ENCODE assay signal across 8 mouse cellular contexts in genomic region chr12:84284885-84285592, GRCm38 (mm10). TPM values are rescaled to one million over a fixed set of nuclear protein-coding genes. Genes with fewer than 3 reads are reported as not detected.
DNase-seq lines count a peak whose midpoint lies in the region; ATAC-seq and TF ChIP-seq lines count a peak whose summit lies in the region.

Ptgr2 (plus strand) TSS chr12:84285232.

- peak; percentile 98 for DNase-seq in ES-E14 (ENCODE audit: low read depth, low spot score)
- peak; percentile 93 for DNase-seq in cerebellum, adult 11-12 months
- peak; percentile 90 for DNase-seq in heart, postnatal 25 days (ENCODE audit: low spot score)
- peak; percentile 76 to 89 for DNase-seq in layer of hippocampus, adult 18-20 months (ENCODE audit: low spot score in 2 of 2)
- DNase-seq in lung, adult 2 months = peak; percentile 88
- peak; percentile 84 to 92 for DNase-seq in thymus, adult 18-20 months

- peak within 1 kb of the TSS; percentile 73 to 75 for H3K4me3 ChIP-seq in ES-E14 (ENCODE audit: insufficient read depth in 1 of 2, low read depth in 1 of 2, low read length in 2 of 2, poor library complexity in 1 of 2, severe bottlenecking in 1 of 2)
- peak within 1 kb of the TSS; percentile 48 for H3K4me3 ChIP-seq in forebrain, embryonic 15.5 days
- H3K4me3 ChIP-seq in lung, adult 2 months (replicated peaks; ENCODE audit: extremely low read depth, low read depth, low read length) = peak within 1 kb of the TSS; percentile 91

- H3K4me2 ChIP-seq in forebrain, embryonic 15.5 days (replicated peaks) = peak within 1 kb of the TSS; percentile 66

- in situ Hi-C loops in ES-E14 (cut with MboI; ENCODE audit: low sequenced_read_pairs in 2 of 2, unreplicated experiment in 2 of 2) = no loop called here

- ATAC-seq in forebrain, embryonic 15.5 days (replicated peaks) = peak; percentile 91
- ATAC-seq in neutrophil, adult 5-6 weeks (ENCODE audit: extremely low read depth, insufficient number of reproducible peaks, low FRiP score, poor library complexity, severe bottlenecking) = peak; percentile 96

- H3K27ac ChIP-seq in ES-E14 (ENCODE audit: insufficient read depth, low read depth, low read length, poor library complexity, severe bottlenecking) = no peak within 1 kb of the TSS
- H3K27ac ChIP-seq in forebrain, embryonic 15.5 days (replicated peaks) = no peak within 1 kb of the TSS

- H3K9me3 ChIP-seq in ES-E14 (ENCODE audit: control insufficient read depth, insufficient read depth, low read depth, low read length) = no peaks in the 10 kb centered on the region
- no peaks in the 10 kb centered on the region for H3K9me3 ChIP-seq in forebrain, embryonic 15.5 days

- no peaks in the 10 kb centered on the region for H3K4me1 ChIP-seq in ES-E14 (ENCODE audit: control insufficient read depth in 2 of 2, insufficient read depth in 2 of 2, low read length in 2 of 2, poor library complexity in 1 of 2)
- peaks cover 11% of the 10 kb centered on the region for H3K4me1 ChIP-seq in forebrain, embryonic 15.5 days
- peaks cover 12% of the 10 kb centered on the region for H3K4me1 ChIP-seq in lung, adult 2 months (ENCODE audit: control insufficient read depth, insufficient read depth, low read length)

- TF ChIP-seq CTCF in lung, adult 2 months (IDR thresholded peaks at IDR 0.05; ENCODE audit: insufficient read depth, low read length) = no peak

- intact Hi-C loops in heart, postnatal 25 days (cut with DNase I) = loop anchor here (2.0 to 5.0 kb wide), 2 partner anchors 32 to 72 kb away; partner anchors contain the start of gene Zfp410

- TF ChIP-seq POLR2A in lung, adult 2 months (IDR thresholded peaks at IDR 0.05; ENCODE audit: borderline replicate concordance, extremely low read depth, low read depth, low read length) = peak; percentile 95

- H3K9ac ChIP-seq in ES-E14 (ENCODE audit: insufficient read depth, low read depth, low read length, poor library complexity, severe bottlenecking) = peak within 1 kb of the TSS; percentile 81
- peak within 1 kb of the TSS; percentile 51 for H3K9ac ChIP-seq in forebrain, embryonic 15.5 days (replicated peaks)

- H3K27me3 ChIP-seq in forebrain, embryonic 15.5 days = no peaks in the 10 kb centered on the region

- WGBS in forebrain, embryonic 15.5 days = 1% methylated on average over 39 of the region's 39 CpGs
- WGBS in lung, adult 2 months = under 1% methylated on average over 39 of the region's 39 CpGs

- no peaks in the 10 kb centered on the region for H3K36me3 ChIP-seq in ES-E14 (ENCODE audit: control insufficient read depth, insufficient read depth, low read length, poor library complexity, severe bottlenecking)
- no peaks in the 10 kb centered on the region for H3K36me3 ChIP-seq in forebrain, embryonic 15.5 days

TF ChIP-seq in ES-E14, 5 proteins besides CTCF, POLR2A, EP300 and RAD21:
- TF ChIP-seq CHD2 (IDR thresholded peaks at IDR 0.05; ENCODE audit: low read depth, low read length) = peak; percentile 98
- no peak for TF ChIP-seq ZC3H11A (IDR thresholded peaks at IDR 0.05; ENCODE audit: borderline replicate concordance, low read depth, low read length)

RNA-seq across cellular contexts. Expression of gene Ptgr2, which starts in this region (rescaled TPM):
- 16.2 and 16.7 TPM in 2 replicates for total RNA-seq in ES-E14 (2012; rRNA removed)
- 12.0 and 13.4 TPM in 2 replicates for polyA plus RNA-seq in forebrain, embryonic 15.5 days (2015; fragmentation: Nextera tagmentation; extraction: Ambion mirVana)
- total RNA-seq in heart, postnatal 25 days (2021) = 100 to 1,000 TPM; 213 to 236 TPM
- total RNA-seq in layer of hippocampus, adult 18-20 months (2021) = 10 to 100 TPM; 38.7 to 41.7 TPM
- polyA plus RNA-seq in lung, adult 2 months (2012; rRNA removed) = 7.3 and 14.5 TPM in 2 replicates
- 34.4 and 40.1 TPM in 2 replicates for total RNA-seq in neutrophil, adult 5-6 weeks (2017)
